Mouse (Mus musculus) gastrocnemius, adult 2 months (tissue): ENCODE measurements at regions not wholly inside any gene's neighbourhood (a gene's known extent, or its start where the extent isn't known, plus 50 kb on each side); places are given as distances from the start of the nearest gene placed in this dataset.

Source experiments
- DNase-seq: peaks from one replicate; pipeline ENCODE4 v3.0.0; 2022
- H3K27ac ChIP-seq: fragments of 200-600 bp; 2 replicates; pipeline ENCODE4 v1.8.1; 2022; ENCODE audit warnings: mild to moderate bottlenecking
- H3K4me3 ChIP-seq: fragments of 200-600 bp; 2 replicates; pipeline ENCODE4 v1.8.1; 2022; ENCODE audit warnings: mild to moderate bottlenecking, moderate library complexity
- CTCF ChIP-seq: fragments of 200-600 bp; IDR thresholded peaks from 2 replicates; pipeline ENCODE4 v1.8.1; 2022; ENCODE audit warnings: antibody characterized with exemption, mild to moderate bottlenecking, moderate library complexity
- intact Hi-C: fragments of 180-260 bp; cut with DNase I; formaldehyde crosslinking; loops from one replicate; pipeline ENCODE4 v1.15.1; 2025

GRCm38 (mm10) chr4:127819009-127819408, 151.7 kb downstream of the CK137956 start:
- intact Hi-C loops: no loop called here
- no peak for DNase-seq
- no peak for TF ChIP-seq CTCF

GRCm38 (mm10) chr4:127814631-127815030, 156.1 kb downstream of the CK137956 start:
- H3K4me3 ChIP-seq: no peak overlapping the region
- no peak for DNase-seq
- intact Hi-C loops: no loop called here
- no peak for TF ChIP-seq CTCF
- no peak overlapping the region for H3K27ac ChIP-seq

More at GRCm38 (mm10) chr4:127819009-127819408, 151.7 kb downstream of the CK137956 start:
- Histone ChIP-seq H3K4me3 (no peak overlapping the region), H3K27ac (no peak overlapping the region)

- no peak for TF ChIP-seq CTCF
- Histone ChIP-seq H3K27ac (no peak overlapping the region), H3K4me3 (no peak overlapping the region)
- no peak for DNase-seq
- intact Hi-C loops: no loop called here
These were observed 158.7 kb downstream of the CK137956 start for GRCm38 (mm10) chr4:127812047-127812545.

- DNase-seq: no peak
- intact Hi-C loops: no loop called here
- Histone ChIP-seq H3K27ac (no peak overlapping the region), H3K4me3 (no peak overlapping the region)
- no peak for TF ChIP-seq CTCF
These were observed 159.7 kb downstream of the CK137956 start for GRCm38 (mm10) chr4:127810899-127811510.

DNA sequence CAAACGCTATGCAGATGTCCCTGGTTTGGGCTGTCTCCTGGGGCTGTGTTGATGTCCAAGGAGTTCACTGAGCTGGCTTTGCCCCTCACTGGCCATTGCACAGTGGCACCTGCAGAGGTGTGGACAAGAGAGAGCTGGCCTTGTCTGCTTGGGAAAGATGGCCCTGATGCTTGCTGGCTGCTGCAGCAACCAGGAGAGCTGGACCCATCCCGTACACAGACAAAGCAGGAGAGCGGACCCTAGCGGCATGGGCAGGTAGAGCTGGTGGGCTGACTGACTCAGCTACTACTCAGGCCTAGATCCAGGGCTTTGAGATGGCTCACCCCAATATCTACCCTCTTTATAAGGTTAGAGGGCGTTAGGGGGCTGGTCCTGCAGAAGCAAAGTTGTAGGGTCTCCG, 161.7 kb downstream of the CK137956 start:
- no peak for DNase-seq
- H3K4me3 ChIP-seq: no peak overlapping the region
- TF ChIP-seq CTCF: no peak
- H3K27ac ChIP-seq: no peak overlapping the region
- intact Hi-C loops: no loop called here

- Histone ChIP-seq H3K4me3 (no peak overlapping the region), H3K27ac (no peak overlapping the region)
- no peak for TF ChIP-seq CTCF
- DNase-seq: no peak
- intact Hi-C loops: no loop called here
These were observed 181.5 kb downstream of the CK137956 start for GRCm38 (mm10) chr4:127789206-127789605.

GRCm38 (mm10) chr4:127785786-127786185, 185.0 kb downstream of the CK137956 start:
- intact Hi-C loops: no loop called here
- no peak for TF ChIP-seq CTCF
- DNase-seq: no peak
- no peak overlapping the region for H3K27ac ChIP-seq
- H3K4me3 ChIP-seq: no peak overlapping the region

- TF ChIP-seq CTCF: no peak
- no peak for DNase-seq
- intact Hi-C loops: no loop called here
- Histone ChIP-seq H3K27ac (no peak overlapping the region), H3K4me3 (no peak overlapping the region)
These were observed 198.7 kb downstream of the CK137956 start for GRCm38 (mm10) chr4:127771966-127772500.

DNA sequence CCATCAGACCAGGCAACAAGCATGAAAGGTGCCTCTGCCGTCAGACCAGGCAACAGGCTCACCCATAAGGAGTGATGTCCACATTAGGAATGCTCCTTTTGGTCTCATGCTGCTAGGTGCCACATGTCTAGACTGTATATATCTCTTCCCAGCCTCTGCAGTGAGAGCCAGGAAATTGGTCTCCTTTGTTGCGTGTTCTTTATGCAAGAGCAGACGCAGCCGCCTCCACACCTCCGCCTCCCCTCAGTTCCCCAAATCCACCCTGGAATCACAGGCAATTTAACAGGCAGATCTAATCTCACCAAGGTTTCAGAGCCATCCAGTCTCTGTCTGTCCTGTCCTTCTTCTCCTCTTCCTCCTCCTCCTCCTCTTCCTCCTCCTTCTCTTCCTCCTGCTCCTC, 207.0 kb downstream of the CK137956 start:
- intact Hi-C loops: no loop called here
- Histone ChIP-seq H3K4me3 (no peak overlapping the region), H3K27ac (no peak overlapping the region)
- TF ChIP-seq CTCF: no peak
- no peak for DNase-seq

DNA sequence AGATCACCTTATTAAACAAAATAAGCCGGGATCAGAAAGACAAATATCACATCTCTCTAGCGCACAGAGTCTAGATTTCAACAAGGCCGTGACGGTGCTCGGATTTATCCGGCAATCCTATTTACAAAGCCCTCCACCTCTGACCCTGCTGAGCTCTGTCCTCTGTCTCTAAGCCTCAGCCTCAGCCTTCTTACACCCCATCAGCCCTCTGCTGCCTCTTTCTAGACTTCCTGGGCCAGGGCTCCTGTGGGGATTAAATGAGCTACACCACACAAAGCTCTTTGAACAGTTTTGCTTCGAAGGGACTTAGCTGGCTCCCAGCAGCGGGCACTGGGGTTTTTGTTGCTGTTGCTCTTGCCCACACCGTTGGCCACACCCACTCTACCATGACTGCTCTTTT, 211.8 kb downstream of the CK137956 start:
- intact Hi-C loops: no loop called here
- H3K4me3 ChIP-seq: no peak overlapping the region
- DNase-seq: no peak
- no peak for TF ChIP-seq CTCF
- H3K27ac ChIP-seq: no peak overlapping the region

DNA sequence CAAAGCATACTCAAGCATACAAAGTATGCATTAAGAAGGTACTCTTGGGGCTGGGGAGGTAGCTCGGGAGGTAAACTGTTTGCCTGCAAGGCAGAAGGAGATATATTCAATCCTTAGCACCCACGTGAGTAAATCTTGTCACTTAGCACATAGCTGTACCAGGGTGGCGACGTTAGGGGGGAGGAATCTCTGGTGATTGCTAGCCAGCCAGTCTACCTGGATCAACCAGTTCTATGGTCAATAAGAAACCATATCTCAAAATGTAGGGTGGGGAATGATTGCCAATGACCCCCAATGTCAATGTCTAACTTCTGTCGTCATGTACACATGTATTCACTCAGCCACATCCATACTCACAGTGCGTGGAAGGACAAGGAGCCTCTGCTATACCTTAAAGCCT, 214.5 kb downstream of the CK137956 start:
- DNase-seq: no peak
- no peak for TF ChIP-seq CTCF
- Histone ChIP-seq H3K27ac (no peak overlapping the region), H3K4me3 (no peak overlapping the region)
- intact Hi-C loops: no loop called here

- intact Hi-C loops: no loop called here
- no peak for DNase-seq
- Histone ChIP-seq H3K4me3 (no peak overlapping the region), H3K27ac (no peak overlapping the region)
- TF ChIP-seq CTCF: no peak
These were observed 220.0 kb downstream of the CK137956 start for GRCm38 (mm10) chr4:127750781-127751180.

DNA sequence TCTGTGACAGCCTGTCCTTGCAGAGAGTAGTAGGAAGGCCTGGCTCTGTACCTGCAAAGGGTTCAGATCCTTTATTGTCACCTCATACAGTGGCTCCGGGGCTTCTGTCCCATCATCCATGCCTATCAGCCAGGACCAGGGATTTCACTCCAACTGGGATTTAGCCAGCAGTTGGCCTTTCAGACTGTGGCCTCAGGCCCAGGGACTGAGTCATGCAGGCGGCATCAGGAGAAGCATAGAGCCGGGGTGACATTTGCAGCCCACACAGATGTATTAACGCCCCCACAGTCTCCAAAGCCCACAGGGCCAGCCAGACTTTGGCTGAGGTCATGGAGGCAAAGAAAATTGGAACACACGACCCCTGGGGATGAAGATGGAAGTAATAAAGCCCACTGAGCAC, 222.9 kb downstream of the CK137956 start:
- DNase-seq: no peak
- H3K4me3 ChIP-seq: no peak overlapping the region
- intact Hi-C loops: no loop called here
- no peak for TF ChIP-seq CTCF
- no peak overlapping the region for H3K27ac ChIP-seq

- intact Hi-C loops: no loop called here
- DNase-seq: no peak
- Histone ChIP-seq H3K4me3 (no peak overlapping the region), H3K27ac (no peak overlapping the region)
- no peak for TF ChIP-seq CTCF
These were observed 234.0 kb downstream of the CK137956 start for GRCm38 (mm10) chr4:127736781-127737180.
